In genomic region chr19:19523629-19524028, GRCm38 (mm10) we compare ENCODE assay signal across 26 mouse cellular contexts.
DNase-seq lines count a peak whose midpoint lies in the region; ATAC-seq and TF ChIP-seq lines count a peak whose summit lies in the region.
"Had no signal": no experiment of that assay in that cellular context is flagged by ENCODE, and none has a peak within 500 bp of the region (broad histone marks: within the 10 kb centered on the region; RNA-seq: fewer than 3 reads in every experiment).

No protein-coding gene starts in this region.

- no peak for TF ChIP-seq CTCF in forebrain, postnatal 0 days (IDR thresholded peaks at IDR 0.05; ENCODE audit: low read depth)
- no peak for TF ChIP-seq CTCF in brain, embryonic 14.5 days (IDR thresholded peaks at IDR 0.05; ENCODE audit: borderline replicate concordance, extremely low read depth, insufficient read depth, insufficient read length)

- H3K4me2 ChIP-seq in embryonic facial prominence, embryonic 14.5 days (ENCODE audit: low read depth, low read length) = no peak overlapping the region
- no peak overlapping the region for H3K4me2 ChIP-seq in forebrain, embryonic 14.5 days (ENCODE audit: low read length)
- H3K4me2 ChIP-seq in forebrain, postnatal 0 days (ENCODE audit: low read depth) = no peak overlapping the region
- H3K4me2 ChIP-seq in forebrain, embryonic 16.5 days (ENCODE audit: low read length) = no peak overlapping the region
- H3K4me2 ChIP-seq: embryonic facial prominence, embryonic 12.5 days; embryonic facial prominence, embryonic 15.5 days had no signal

- no peak for ATAC-seq in embryonic facial prominence, embryonic 14.5 days (ENCODE audit: low read depth)
- ATAC-seq in forebrain, embryonic 14.5 days = peak; percentile 40; the same call in 1 of the 2 replicates
- ATAC-seq in forebrain, postnatal 0 days = no peak
- ATAC-seq in forebrain, embryonic 16.5 days = peak; percentile 64
- ATAC-seq: activated CD4-positive, CD25-positive, alpha-beta regulatory T cell, adult 4 months; CD4-positive, CD25-positive, alpha-beta regulatory T cell, adult 4 months; Patski had no signal

- H3K9me3 ChIP-seq in embryonic facial prominence, embryonic 14.5 days (ENCODE audit: control insufficient read depth, low read length) = no peaks in the 10 kb centered on the region
- no peaks in the 10 kb centered on the region for H3K9me3 ChIP-seq in embryonic facial prominence, embryonic 10.5 days
- no peaks in the 10 kb centered on the region for H3K9me3 ChIP-seq in forebrain, embryonic 14.5 days (replicated peaks; ENCODE audit: control insufficient read depth, low read length)
- H3K9me3 ChIP-seq in forebrain, postnatal 0 days (ENCODE audit: low read length) = no peaks in the 10 kb centered on the region
- no peaks in the 10 kb centered on the region for H3K9me3 ChIP-seq in forebrain, embryonic 16.5 days (ENCODE audit: control insufficient read depth, low read length)
- H3K9me3 ChIP-seq in forebrain, embryonic 10.5 days = no peaks in the 10 kb centered on the region
- H3K9me3 ChIP-seq: embryonic facial prominence, embryonic 12.5 days; embryonic facial prominence, embryonic 15.5 days; G1E had no signal

- H3K27me3 ChIP-seq in embryonic facial prominence, embryonic 14.5 days (replicated peaks; ENCODE audit: control insufficient read depth, insufficient read depth, low read length) = no peaks in the 10 kb centered on the region
- no peaks in the 10 kb centered on the region for H3K27me3 ChIP-seq in embryonic facial prominence, embryonic 10.5 days (replicated peaks; ENCODE audit: low read depth, poor library complexity, severe bottlenecking)
- no peaks in the 10 kb centered on the region for H3K27me3 ChIP-seq in forebrain, embryonic 14.5 days (replicated peaks; ENCODE audit: control insufficient read depth, insufficient read depth, low read length)
- no peaks in the 10 kb centered on the region for H3K27me3 ChIP-seq in forebrain, postnatal 0 days (ENCODE audit: insufficient read depth, low read length)
- H3K27me3 ChIP-seq in forebrain, embryonic 16.5 days (replicated peaks; ENCODE audit: control insufficient read depth, insufficient read depth, low read length) = no peaks in the 10 kb centered on the region
- no peaks in the 10 kb centered on the region for H3K27me3 ChIP-seq in forebrain, embryonic 10.5 days (ENCODE audit: poor library complexity, severe bottlenecking)
- H3K27me3 ChIP-seq: CH12.LX; embryonic facial prominence, embryonic 12.5 days; embryonic facial prominence, embryonic 15.5 days had no signal

- 44% methylated on average over 2 of the region's 2 CpGs for WGBS in embryonic facial prominence, embryonic 14.5 days
- WGBS in embryonic facial prominence, embryonic 10.5 days = 70% methylated on average over 2 of the region's 2 CpGs
- WGBS in forebrain, embryonic 14.5 days = 73% methylated on average over 2 of the region's 2 CpGs
- WGBS in forebrain, postnatal 0 days = 66% methylated on average over 2 of the region's 2 CpGs
- WGBS in forebrain, embryonic 16.5 days = 42% methylated on average over 2 of the region's 2 CpGs
- WGBS in forebrain, embryonic 10.5 days = 90% methylated on average over 2 of the region's 2 CpGs

- H3K4me1 ChIP-seq in embryonic facial prominence, embryonic 14.5 days (ENCODE audit: control insufficient read depth, insufficient read depth, low read length) = 0 out of 2 replicates have a peak, but pooled peaks cover 4% of the 10 kb centered on the region
- H3K4me1 ChIP-seq in embryonic facial prominence, embryonic 10.5 days = no peaks in the 10 kb centered on the region
- no peaks in the 10 kb centered on the region for H3K4me1 ChIP-seq in forebrain, embryonic 14.5 days (ENCODE audit: control insufficient read depth, insufficient read depth, low read length)
- no peaks in the 10 kb centered on the region for H3K4me1 ChIP-seq in forebrain, postnatal 0 days (ENCODE audit: insufficient read depth)
- peaks cover 7% of the 10 kb centered on the region for H3K4me1 ChIP-seq in forebrain, embryonic 16.5 days (replicated peaks; ENCODE audit: control insufficient read depth, insufficient read depth, low read length)
- no peaks in the 10 kb centered on the region for H3K4me1 ChIP-seq in forebrain, embryonic 10.5 days
- H3K4me1 ChIP-seq: embryonic facial prominence, embryonic 12.5 days; embryonic facial prominence, embryonic 15.5 days had no signal

- no peak overlapping the region for H3K27ac ChIP-seq in embryonic facial prominence, embryonic 14.5 days (replicated peaks; ENCODE audit: low read depth, low read length)
- no peak overlapping the region for H3K27ac ChIP-seq in embryonic facial prominence, embryonic 10.5 days (replicated peaks)
- H3K27ac ChIP-seq in forebrain, embryonic 14.5 days (ENCODE audit: low read depth, low read length) = no peak overlapping the region
- H3K27ac ChIP-seq in forebrain, postnatal 0 days (ENCODE audit: low read depth, low read length) = no peak overlapping the region
- H3K27ac ChIP-seq in forebrain, embryonic 16.5 days (ENCODE audit: low read length) = no peak overlapping the region
- H3K27ac ChIP-seq in forebrain, embryonic 10.5 days = no peak overlapping the region
- H3K27ac ChIP-seq: embryonic facial prominence, embryonic 12.5 days; embryonic facial prominence, embryonic 15.5 days had no signal

- no peaks in the 10 kb centered on the region for H3K36me3 ChIP-seq in embryonic facial prominence, embryonic 14.5 days (ENCODE audit: control insufficient read depth, insufficient read depth, low read length)
- no peaks in the 10 kb centered on the region for H3K36me3 ChIP-seq in embryonic facial prominence, embryonic 10.5 days (replicated peaks)
- H3K36me3 ChIP-seq in forebrain, embryonic 14.5 days (ENCODE audit: control insufficient read depth, insufficient read depth, low read length) = no peaks in the 10 kb centered on the region
- no peaks in the 10 kb centered on the region for H3K36me3 ChIP-seq in forebrain, postnatal 0 days (ENCODE audit: insufficient read depth)
- no peaks in the 10 kb centered on the region for H3K36me3 ChIP-seq in forebrain, embryonic 16.5 days (ENCODE audit: control insufficient read depth, insufficient read depth)
- H3K36me3 ChIP-seq in forebrain, embryonic 10.5 days (replicated peaks) = no peaks in the 10 kb centered on the region
- H3K36me3 ChIP-seq: embryonic facial prominence, embryonic 12.5 days; embryonic facial prominence, embryonic 15.5 days; G1E had no signal

- no peak overlapping the region for H3K4me3 ChIP-seq in embryonic facial prominence, embryonic 14.5 days (ENCODE audit: low read depth, low read length)
- H3K4me3 ChIP-seq in embryonic facial prominence, embryonic 10.5 days = no peak overlapping the region
- H3K4me3 ChIP-seq in forebrain, embryonic 14.5 days (ENCODE audit: low read depth, low read length) = no peak overlapping the region
- H3K4me3 ChIP-seq in forebrain, postnatal 0 days (ENCODE audit: low read depth, low read length) = no peak overlapping the region
- H3K4me3 ChIP-seq in forebrain, embryonic 16.5 days (replicated peaks; ENCODE audit: low read length) = no peak overlapping the region
- no peak overlapping the region for H3K4me3 ChIP-seq in forebrain, embryonic 10.5 days
- H3K4me3 ChIP-seq: embryonic facial prominence, embryonic 12.5 days; embryonic facial prominence, embryonic 15.5 days; erythroblast, embryonic 14.5 days had no signal

- H3K9ac ChIP-seq in embryonic facial prominence, embryonic 14.5 days (ENCODE audit: low read depth, low read length) = no peak overlapping the region
- H3K9ac ChIP-seq in forebrain, embryonic 14.5 days (ENCODE audit: low read length) = no peak overlapping the region
- H3K9ac ChIP-seq in forebrain, postnatal 0 days = no peak overlapping the region
- H3K9ac ChIP-seq in forebrain, embryonic 16.5 days (replicated peaks; ENCODE audit: low read depth, low read length) = no peak overlapping the region
- H3K9ac ChIP-seq: embryonic facial prominence, embryonic 12.5 days; embryonic facial prominence, embryonic 15.5 days had no signal

- TF ChIP-seq POLR2A in brain, embryonic 14.5 days (IDR thresholded peaks at IDR 0.05; ENCODE audit: borderline replicate concordance, extremely low read depth, insufficient read depth, insufficient read length, poor library complexity, severe bottlenecking) = no peak

- DNase-seq in embryonic facial prominence, embryonic 14.5 days (ENCODE audit: low spot score) = peak; percentile 31
- DNase-seq in embryonic facial prominence, embryonic 10.5 days (ENCODE audit: low spot score) = no peak
- peak; percentile 49 for DNase-seq in forebrain, embryonic 14.5 days (ENCODE audit: low spot score)
- no peak for DNase-seq in forebrain, postnatal 0 days
- no peak for DNase-seq in forebrain, embryonic 10.5 days (ENCODE audit: extremely low spot score, low spot score)
- DNase-seq in brain, embryonic 14.5 days (ENCODE audit: low read depth) = peak; percentile 59
- DNase-seq: adrenal gland, adult 8-10 months; adrenal gland, postnatal 14 days; adrenal gland, postnatal 36 days; B cell, adult 2 months; cerebellum, adult 11 months; cerebellum, adult 18-20 months; cerebellum, adult 8-10 months; cerebellum, adult 9-11 months; cerebellum, postnatal 14 days; cerebellum, postnatal 36 days; embryo, embryonic 11 days had no signal

Comparison
In these comparisons a context has a peak if more than half of its experiments do, and no peak if none do; other contexts are left out.
1. ATAC-seq: peak in forebrain, embryonic 14.5 days (single experiment) and forebrain, embryonic 16.5 days (single experiment); none in embryonic facial prominence, embryonic 14.5 days (single experiment) and forebrain, postnatal 0 days (single experiment).
2. DNase-seq: peak in embryonic facial prominence, embryonic 14.5 days (single experiment), forebrain, embryonic 14.5 days (single experiment) and brain, embryonic 14.5 days (single experiment); none in embryonic facial prominence, embryonic 10.5 days (single experiment), forebrain, postnatal 0 days (single experiment) and forebrain, embryonic 10.5 days (single experiment).